Mouse (Mus musculus) liver, embryonic 14.5 days (tissue): Measurements from ENCODE around the gene Rtn4r. TPM values are rescaled to one million over a fixed set of nuclear protein-coding genes. Genes with fewer than 3 reads are reported as not detected.

ENCODE experiments used
- ATAC-seq: fragments of 200-750 bp; cut with Nextera tagmentation; 2 replicates; pipeline ENCODE4 v1.8.0; 2017; ENCODE audit warnings: moderate number of reproducible peaks, mild to moderate bottlenecking, moderate library complexity; ENCODE audit not compliant: insufficient read depth
- DNase-seq, 3 experiments: peaks; one replicate each; pipeline ENCODE4 v3.0.0-alpha.2; 2012 to 2013; ENCODE audit warnings: low read depth in 3 of 3, low spot score in 3 of 3
- H3K27ac ChIP-seq: fragments of 300-500 bp; sonication (generic); 2 replicates; pipeline ENCODE4 v1.5.1; 2014; ENCODE audit warnings: moderate library complexity, mild to moderate bottlenecking, control low read depth, inconsistent platforms
- H3K27me3 ChIP-seq: fragments of 300-500 bp; sonication (generic); 2 replicates; pipeline ENCODE4 v1.6.1; 2014; ENCODE audit warnings: mild to moderate bottlenecking, low read length, moderate library complexity; ENCODE audit not compliant: control insufficient read depth, insufficient read depth
- H3K36me3 ChIP-seq: fragments of 300-500 bp; sonication (generic); replicated peaks from 2 replicates; pipeline ENCODE4 v1.6.1; 2014; ENCODE audit warnings: low read depth; ENCODE audit not compliant: control insufficient read depth, insufficient read depth
- H3K4me1 ChIP-seq, 2 experiments: fragments of 200-500 bp in 1 of 2; fragments of 300-500 bp in 1 of 2; sonication (generic) in 1 of 2; replicated peaks; 2 replicates each; pipeline ENCODE4 v1.6.1; 2012 to 2014; ENCODE audit warnings: antibody characterized with exemption in 1 of 2, inconsistent platforms in 1 of 2, low read length in 1 of 2; ENCODE audit not compliant: control insufficient read depth in 2 of 2, insufficient read depth in 2 of 2
- H3K4me2 ChIP-seq: fragments of 300-500 bp; sonication (generic); 2 replicates; pipeline ENCODE4 v1.6.1; 2014; ENCODE audit warnings: low read depth, mild to moderate bottlenecking, control low read depth, moderate library complexity
- H3K4me3 ChIP-seq, 2 experiments: fragments of 200-500 bp in 1 of 2; fragments of 300-500 bp in 1 of 2; sonication (generic) in 1 of 2; 2 replicates each; pipeline ENCODE4 v1.5.1; 2012 to 2014; ENCODE audit warnings: low read depth in 2 of 2, low read length in 2 of 2, mild to moderate bottlenecking in 2 of 2, control low read depth in 1 of 2, inconsistent platforms in 1 of 2, moderate library complexity in 1 of 2; ENCODE audit not compliant: insufficient read depth in 1 of 2
- H3K9ac ChIP-seq: fragments of 300-500 bp; sonication (generic); replicated peaks from 2 replicates; pipeline ENCODE4 v1.6.1; 2014; ENCODE audit warnings: mild to moderate bottlenecking, control low read depth, moderate library complexity
- H3K9me3 ChIP-seq: fragments of 300-500 bp; sonication (generic); 2 replicates; pipeline ENCODE4 v1.6.1; 2016; ENCODE audit warnings: low read length, mixed read lengths; ENCODE audit not compliant: control insufficient read depth
- CTCF ChIP-seq: IDR thresholded peaks from 2 replicates; pipeline ENCODE4 v1.5.1; 2016; ENCODE audit warnings: antibody characterized with exemption, low read depth, control low read depth
- EP300 ChIP-seq: IDR thresholded peaks from 2 replicates; pipeline ENCODE4 v1.6.1; 2016; ENCODE audit warnings: antibody characterized with exemption, low read depth
- WGBS: fragments of 180-500 bp; shearing (Covaris S2); extraction: QIAGEN DNeasy Blood & Tissue Kit; methylation state at CpG from one replicate; pipeline ENCODE4 v1.1.7; 2014; ENCODE audit not compliant: insufficient replicate concordance; 5-methylcytosine and 5-hydroxymethylcytosine counted together
- polyA plus RNA-seq, 2 experiments: library from polyadenylated mRNA; depleted of rRNA in 1 of 2; stranded (reverse) in 1 of 2; unstranded in 1 of 2; fragments of >200 nt; fragmentation: Nextera tagmentation in 1 of 2; extraction: Ambion mirVana in 1 of 2; gene quantifications; 2 replicates each; pipeline versions ENCODE4 v1.2.1 to v1.2.3; 2012 to 2014

Gene Rtn4r
- 0.52 and 0.91 TPM in 2 replicates for polyA plus RNA-seq (2012; rRNA removed)
- polyA plus RNA-seq (2014; fragmentation: Nextera tagmentation; extraction: Ambion mirVana), result 0.32 and 0.46 TPM in 2 replicates

GRCm38 (mm10) chr16:18127241-18127861 lies at the start of gene Rtn4r:
Gene Rtn4r, plus strand, starts transcription at chr16:18127642.
- Histone ChIP-seq H3K4me1 (no peaks in the 10 kb centered on the region; a peak in 1 of 4 replicates), H3K36me3 (no peaks in the 10 kb centered on the region), H3K27ac (no peak within 1 kb of the TSS), H3K4me3 (peak within 1 kb of the TSS; percentile 43 to 55; a peak in 3 of 4 replicates), H3K27me3 (peaks cover 36% of the 10 kb centered on the region), H3K9ac (no peak within 1 kb of the TSS), H3K9me3 (no peaks in the 10 kb centered on the region), H3K4me2 (peak within 1 kb of the TSS; percentile 46)
- ATAC-seq (peak; percentile 39; the same call in 1 of the 2 replicates), DNase-seq (no peak)
- TF ChIP-seq EP300, result no peak
- TF ChIP-seq CTCF, result no peak
- 1% methylated on average over 93 of the region's 96 CpGs for WGBS

GRCm38 (mm10) chr16:18078314-18079015 lies 49.0 kb upstream of the Rtn4r start:
- TF ChIP-seq CTCF, result no peak
- no peak for TF ChIP-seq EP300
- H3K27me3 ChIP-seq, result no peaks in the 10 kb centered on the region
- no peak for DNase-seq
- no peaks in the 10 kb centered on the region for H3K9me3 ChIP-seq
- 65% methylated on average over 5 of the region's 5 CpGs for WGBS
- H3K27ac ChIP-seq, result no peak overlapping the region
- no peaks in the 10 kb centered on the region for H3K36me3 ChIP-seq
- no peaks in the 10 kb centered on the region for H3K4me1 ChIP-seq
- H3K9ac ChIP-seq, result no peak overlapping the region
- no peak for ATAC-seq
- no peak overlapping the region for H3K4me3 ChIP-seq
- no peak overlapping the region for H3K4me2 ChIP-seq

DNA sequence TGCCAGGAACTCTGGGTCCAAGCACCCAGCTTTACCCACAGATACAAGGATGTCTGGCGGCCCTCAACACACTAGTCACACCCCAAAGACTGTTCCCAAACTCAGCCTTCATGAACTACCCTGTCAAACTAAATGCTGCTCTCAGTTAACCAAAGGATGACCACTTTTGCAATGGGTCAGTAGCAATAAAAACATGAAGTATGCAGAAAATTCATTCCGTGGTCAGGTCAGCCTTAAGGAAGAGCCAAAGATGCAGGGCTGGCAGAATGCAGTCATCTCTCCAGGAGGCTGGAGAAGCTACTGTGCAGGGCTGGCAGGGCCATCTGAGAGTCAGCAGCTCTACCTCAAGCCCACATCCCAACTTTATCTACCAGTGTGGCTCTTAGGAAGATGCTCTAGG lies 48.1 kb upstream of the Rtn4r start:
- no peak overlapping the region for H3K4me3 ChIP-seq
- DNase-seq (no peak), ATAC-seq (no peak)
- WGBS, result 57% methylated on average over 2 of the region's 2 CpGs
- H3K4me2 ChIP-seq, result no peak overlapping the region
- H3K36me3 ChIP-seq, result no peaks in the 10 kb centered on the region
- no peaks in the 10 kb centered on the region for H3K9me3 ChIP-seq
- H3K27ac ChIP-seq, result no peak overlapping the region
- no peaks in the 10 kb centered on the region for H3K4me1 ChIP-seq
- H3K27me3 ChIP-seq, result no peaks in the 10 kb centered on the region
- no peak for TF ChIP-seq CTCF
- no peak for TF ChIP-seq EP300
- H3K9ac ChIP-seq, result no peak overlapping the region

GRCm38 (mm10) chr16:18080171-18080570 lies 47.3 kb upstream of the Rtn4r start:
- Histone ChIP-seq H3K4me1 (no peaks in the 10 kb centered on the region), H3K4me2 (no peak overlapping the region), H3K36me3 (no peaks in the 10 kb centered on the region), H3K4me3 (no peak overlapping the region), H3K9ac (no peak overlapping the region), H3K9me3 (no peaks in the 10 kb centered on the region), H3K27me3 (no peaks in the 10 kb centered on the region), H3K27ac (no peak overlapping the region)
- WGBS, result 66% methylated on average over 7 of the region's 7 CpGs
- ATAC-seq (no peak), DNase-seq (no peak)
- TF ChIP-seq CTCF (no peak), EP300 (no peak)

GRCm38 (mm10) chr16:18081149-18081827 lies 46.2 kb upstream of the Rtn4r start:
- H3K27me3 ChIP-seq, result no peaks in the 10 kb centered on the region
- H3K27ac ChIP-seq, result no peak overlapping the region
- TF ChIP-seq CTCF (peak; percentile 61), EP300 (no peak)
- H3K36me3 ChIP-seq, result no peaks in the 10 kb centered on the region
- WGBS, result 61% methylated on average over 10 of the region's 10 CpGs
- H3K9ac ChIP-seq, result no peak overlapping the region
- no peak overlapping the region for H3K4me2 ChIP-seq
- no peaks in the 10 kb centered on the region for H3K9me3 ChIP-seq
- no peak for ATAC-seq
- no peak for DNase-seq
- H3K4me3 ChIP-seq, result no peak overlapping the region
- no peaks in the 10 kb centered on the region for H3K4me1 ChIP-seq
